Mouse (Mus musculus): ENCODE data around the gene Ptma. TPM values are rescaled to one million over a fixed set of nuclear protein-coding genes. Genes with fewer than 3 reads are reported as not detected.

Gene Ptma
- polyA plus RNA-seq (2014; fragmentation: Nextera tagmentation; extraction: Ambion mirVana), result 1,651 and 1,970 TPM in 2 replicates

- WGBS, result under 1% methylated on average over 53 of the region's 63 CpGs
- peak within 1 kb of the TSS; percentile 100 for H3K4me3 ChIP-seq (ENCODE audit: low read depth, low read length)
- peak; percentile 94 for ATAC-seq (ENCODE audit: low read depth)
These were observed at the start of gene Ptma for GRCm38 (mm10) chr1:86526116-86526788. Gene Ptma (plus strand): TSS chr1:86526726.

DNA sequence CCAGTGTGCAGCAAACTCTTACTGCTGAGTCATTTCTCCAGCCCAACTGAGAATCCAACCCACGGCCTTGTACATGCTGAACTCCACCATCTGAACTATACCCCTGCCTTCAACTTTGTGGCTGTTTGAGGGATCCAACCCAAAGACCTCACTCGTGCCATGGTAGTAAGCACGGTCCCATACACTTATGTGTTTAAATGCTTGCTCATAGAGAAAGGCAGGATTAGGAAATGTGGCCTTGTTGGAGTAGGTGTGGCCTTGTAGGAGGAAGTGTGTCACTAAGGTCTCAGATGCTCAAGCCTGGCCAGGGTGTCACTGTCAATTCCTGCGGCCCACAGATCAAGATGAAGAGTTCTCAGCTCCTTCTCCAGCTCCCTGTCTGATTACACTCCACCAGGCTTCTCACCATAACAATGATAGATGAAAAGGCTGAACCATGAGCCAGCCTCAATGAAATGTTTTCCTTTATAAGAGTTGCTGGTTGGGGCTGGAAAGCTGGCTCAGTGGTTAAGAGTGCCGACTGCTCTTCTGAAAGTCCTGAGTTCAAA lies 48.7 kb upstream of the Ptma start:
- no peaks in the 10 kb centered on the region for H3K9me3 ChIP-seq (ENCODE audit: control insufficient read depth, low read length)
- no peak overlapping the region for H3K4me3 ChIP-seq (ENCODE audit: low read depth, low read length)
- H3K27ac ChIP-seq (ENCODE audit: low read depth, low read length), result no peak overlapping the region
- ATAC-seq (ENCODE audit: low read depth), result no peak
- H3K27me3 ChIP-seq (ENCODE audit: control insufficient read depth, insufficient read depth, low read length), result no peaks in the 10 kb centered on the region
- H3K4me1 ChIP-seq (ENCODE audit: control insufficient read depth, insufficient read depth, low read length), result no peaks in the 10 kb centered on the region
- H3K9ac ChIP-seq (replicated peaks; ENCODE audit: low read depth, low read length), result no peak overlapping the region
- 92% methylated on average over 5 of the region's 5 CpGs for WGBS
- H3K36me3 ChIP-seq (ENCODE audit: control insufficient read depth, insufficient read depth, low read length), result no peaks in the 10 kb centered on the region
- no peak overlapping the region for H3K4me2 ChIP-seq (ENCODE audit: low read depth, low read length)

More at GRCm38 (mm10) chr1:86526116-86526788, at the start of gene Ptma:
- no peaks in the 10 kb centered on the region for H3K27me3 ChIP-seq (ENCODE audit: control insufficient read depth, insufficient read depth, low read length)
- peak within 1 kb of the TSS; percentile 100 for H3K27ac ChIP-seq (ENCODE audit: low read depth, low read length)
- peaks cover 11% of the 10 kb centered on the region; the same call in 1 of the 2 replicates for H3K36me3 ChIP-seq (ENCODE audit: control insufficient read depth, insufficient read depth, low read length)
- peak within 1 kb of the TSS; percentile 92 for H3K4me2 ChIP-seq (ENCODE audit: low read depth, low read length)
- peaks cover 23% of the 10 kb centered on the region; the same call in 1 of the 2 replicates for H3K4me1 ChIP-seq (ENCODE audit: control insufficient read depth, insufficient read depth, low read length)
- no peaks in the 10 kb centered on the region for H3K9me3 ChIP-seq (ENCODE audit: control insufficient read depth, low read length)
- peak within 1 kb of the TSS; percentile 99 for H3K9ac ChIP-seq (replicated peaks; ENCODE audit: low read depth, low read length)

GRCm38 (mm10) chr1:86479099-86479825 lies 47.3 kb upstream of the Ptma start:
- WGBS, result 90% methylated on average over 8 of the region's 8 CpGs
- Histone ChIP-seq H3K9me3 (ENCODE audit: control insufficient read depth, low read length) (no peaks in the 10 kb centered on the region), H3K9ac (replicated peaks; ENCODE audit: low read depth, low read length) (no peak overlapping the region), H3K27me3 (ENCODE audit: control insufficient read depth, insufficient read depth, low read length) (no peaks in the 10 kb centered on the region), H3K27ac (ENCODE audit: low read depth, low read length) (no peak overlapping the region), H3K4me1 (ENCODE audit: control insufficient read depth, insufficient read depth, low read length) (no peaks in the 10 kb centered on the region), H3K4me3 (ENCODE audit: low read depth, low read length) (no peak overlapping the region), H3K4me2 (ENCODE audit: low read depth, low read length) (no peak overlapping the region), H3K36me3 (ENCODE audit: control insufficient read depth, insufficient read depth, low read length) (no peaks in the 10 kb centered on the region)
- ATAC-seq (ENCODE audit: low read depth), result no peak

GRCm38 (mm10) chr1:86480288-86480687 lies 46.2 kb upstream of the Ptma start:
- no peak overlapping the region for H3K9ac ChIP-seq (replicated peaks; ENCODE audit: low read depth, low read length)
- WGBS, result 93% methylated on average over 6 of the region's 6 CpGs
- no peaks in the 10 kb centered on the region for H3K27me3 ChIP-seq (ENCODE audit: control insufficient read depth, insufficient read depth, low read length)
- H3K27ac ChIP-seq (ENCODE audit: low read depth, low read length), result no peak overlapping the region
- H3K4me3 ChIP-seq (ENCODE audit: low read depth, low read length), result no peak overlapping the region
- ATAC-seq (ENCODE audit: low read depth), result no peak
- H3K9me3 ChIP-seq (ENCODE audit: control insufficient read depth, low read length), result no peaks in the 10 kb centered on the region
- no peak overlapping the region for H3K4me2 ChIP-seq (ENCODE audit: low read depth, low read length)
- no peaks in the 10 kb centered on the region for H3K4me1 ChIP-seq (ENCODE audit: control insufficient read depth, insufficient read depth, low read length)
- H3K36me3 ChIP-seq (ENCODE audit: control insufficient read depth, insufficient read depth, low read length), result no peaks in the 10 kb centered on the region

- Histone ChIP-seq H3K27me3 (ENCODE audit: control insufficient read depth, insufficient read depth, low read length) (no peaks in the 10 kb centered on the region), H3K4me1 (ENCODE audit: control insufficient read depth, insufficient read depth, low read length) (no peaks in the 10 kb centered on the region), H3K27ac (ENCODE audit: low read depth, low read length) (no peak overlapping the region), H3K9ac (replicated peaks; ENCODE audit: low read depth, low read length) (no peak overlapping the region), H3K36me3 (ENCODE audit: control insufficient read depth, insufficient read depth, low read length) (no peaks in the 10 kb centered on the region), H3K4me2 (ENCODE audit: low read depth, low read length) (no peak overlapping the region), H3K4me3 (ENCODE audit: low read depth, low read length) (no peak overlapping the region), H3K9me3 (ENCODE audit: control insufficient read depth, low read length) (no peaks in the 10 kb centered on the region)
- whole genome bisulfite sequencing, result 83% methylated on average over 8 of the region's 8 CpGs
- ATAC-seq (ENCODE audit: low read depth), result no peak
These were observed 45.6 kb upstream of the Ptma start for GRCm38 (mm10) chr1:86480735-86481447.

DNA sequence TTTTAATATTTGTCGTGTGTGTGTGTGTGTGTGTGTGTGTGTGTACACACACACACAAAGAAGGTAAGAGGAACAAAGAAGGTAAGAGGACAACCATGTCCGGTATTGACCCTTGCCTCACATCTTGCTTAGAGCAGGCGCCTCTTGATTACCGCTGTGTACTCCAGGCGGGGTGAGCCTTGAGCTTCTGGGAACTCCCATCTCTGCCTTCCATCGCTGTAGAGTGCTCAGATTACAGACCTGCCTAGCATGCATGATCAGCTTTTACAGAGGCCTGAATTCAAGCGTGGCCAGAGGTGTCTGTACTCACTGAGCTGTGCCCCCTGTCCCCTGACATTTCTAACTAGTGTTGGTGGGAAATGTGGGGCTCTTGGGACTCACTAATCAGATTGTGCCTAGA lies 45.1 kb upstream of the Ptma start:
- H3K27me3 ChIP-seq (ENCODE audit: control insufficient read depth, insufficient read depth, low read length), result no peaks in the 10 kb centered on the region
- H3K4me3 ChIP-seq (ENCODE audit: low read depth, low read length), result no peak overlapping the region
- no peak overlapping the region for H3K4me2 ChIP-seq (ENCODE audit: low read depth, low read length)
- H3K27ac ChIP-seq (ENCODE audit: low read depth, low read length), result no peak overlapping the region
- H3K9ac ChIP-seq (replicated peaks; ENCODE audit: low read depth, low read length), result no peak overlapping the region
- no peaks in the 10 kb centered on the region for H3K4me1 ChIP-seq (ENCODE audit: control insufficient read depth, insufficient read depth, low read length)
- H3K36me3 ChIP-seq (ENCODE audit: control insufficient read depth, insufficient read depth, low read length), result no peaks in the 10 kb centered on the region
- no peak for ATAC-seq (ENCODE audit: low read depth)
- 48% methylated on average over 7 of the region's 7 CpGs for WGBS
- no peaks in the 10 kb centered on the region for H3K9me3 ChIP-seq (ENCODE audit: control insufficient read depth, low read length)

GRCm38 (mm10) chr1:86482288-86482687 lies 44.2 kb upstream of the Ptma start:
- H3K4me3 ChIP-seq (ENCODE audit: low read depth, low read length), result no peak overlapping the region
- no peaks in the 10 kb centered on the region for H3K9me3 ChIP-seq (ENCODE audit: control insufficient read depth, low read length)
- H3K4me1 ChIP-seq (ENCODE audit: control insufficient read depth, insufficient read depth, low read length), result no peaks in the 10 kb centered on the region
- no peak overlapping the region for H3K9ac ChIP-seq (replicated peaks; ENCODE audit: low read depth, low read length)
- H3K27me3 ChIP-seq (ENCODE audit: control insufficient read depth, insufficient read depth, low read length), result no peaks in the 10 kb centered on the region
- H3K27ac ChIP-seq (ENCODE audit: low read depth, low read length), result peak overlapping the region; percentile 64; the same call in 1 of the 2 replicates
- WGBS, result 82% methylated on average over 11 of the region's 11 CpGs
- H3K4me2 ChIP-seq (ENCODE audit: low read depth, low read length), result no peak overlapping the region
- H3K36me3 ChIP-seq (ENCODE audit: control insufficient read depth, insufficient read depth, low read length), result no peaks in the 10 kb centered on the region
- ATAC-seq (ENCODE audit: low read depth), result no peak

- Histone ChIP-seq H3K9ac (replicated peaks; ENCODE audit: low read depth, low read length) (no peak overlapping the region), H3K4me3 (ENCODE audit: low read depth, low read length) (no peak overlapping the region), H3K4me1 (ENCODE audit: control insufficient read depth, insufficient read depth, low read length) (no peaks in the 10 kb centered on the region), H3K9me3 (ENCODE audit: control insufficient read depth, low read length) (no peaks in the 10 kb centered on the region), H3K36me3 (ENCODE audit: control insufficient read depth, insufficient read depth, low read length) (no peaks in the 10 kb centered on the region), H3K27ac (ENCODE audit: low read depth, low read length) (peak overlapping the region; percentile 64; the same call in 1 of the 2 replicates), H3K4me2 (ENCODE audit: low read depth, low read length) (no peak overlapping the region), H3K27me3 (ENCODE audit: control insufficient read depth, insufficient read depth, low read length) (no peaks in the 10 kb centered on the region)
- no peak for ATAC-seq (ENCODE audit: low read depth)
- 0% methylated on average over 1 of the region's 1 CpGs for WGBS
These were observed 43.8 kb upstream of the Ptma start for GRCm38 (mm10) chr1:86482761-86483160.
